In the genomic region with DNA sequence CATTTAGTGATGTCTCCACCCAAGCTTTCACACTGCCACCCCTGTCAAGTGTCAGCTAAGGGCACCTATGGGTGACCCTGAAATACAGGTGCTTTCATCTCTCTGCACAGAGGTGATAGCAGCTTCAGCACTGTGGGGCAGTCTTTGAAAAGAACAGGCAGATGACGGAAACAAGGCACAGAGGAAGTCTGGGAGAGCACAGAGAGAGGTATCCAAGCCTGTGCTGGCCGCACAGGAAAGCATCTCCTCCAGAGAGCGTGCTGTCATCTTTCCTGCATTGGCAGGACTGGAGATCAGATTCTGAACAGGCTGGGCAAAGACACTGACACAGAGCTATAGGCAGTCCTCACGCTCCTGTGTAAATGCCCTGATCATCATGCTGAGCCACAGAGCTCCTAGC, we compare ENCODE assay signal across 43 mouse cellular contexts. TPM values are rescaled to one million over a fixed set of nuclear protein-coding genes. Genes with fewer than 3 reads are reported as not detected.
"Had no signal": no experiment of that assay in that cellular context is flagged by ENCODE, and none has a peak within 500 bp of the region (broad histone marks: within the 10 kb centered on the region; RNA-seq: fewer than 3 reads in every experiment).

No protein-coding gene starts in this region.

- H3K27ac ChIP-seq: heart, embryonic 10.5 days; heart, embryonic 13.5 days; heart, embryonic 15.5 days; hindbrain, embryonic 10.5 days; hindbrain, embryonic 12.5 days; hindbrain, embryonic 13.5 days; hindbrain, embryonic 14.5 days; hindbrain, embryonic 15.5 days; hindbrain, postnatal 0 days; intestine, embryonic 15.5 days; kidney, embryonic 15.5 days; kidney, postnatal 0 days; layer of hippocampus, adult 2 months had no signal

- H3K4me1 ChIP-seq: heart, embryonic 10.5 days; heart, embryonic 12.5 days; heart, embryonic 13.5 days; heart, embryonic 15.5 days; hindbrain, embryonic 12.5 days; hindbrain, embryonic 15.5 days; intestine, embryonic 15.5 days; kidney, embryonic 15.5 days had no signal

- DNase-seq: heart, postnatal 10 days; heart, postnatal 14 days; heart, postnatal 36 days; heart, postnatal 4 days; kidney, adult 11 months; kidney, adult 18-20 months; kidney, adult 2 months; kidney, adult 8-10 months; kidney, adult 9 months; kidney, postnatal 10 days; kidney, postnatal 14 days; kidney, postnatal 25 days; kidney, postnatal 36 days; kidney, postnatal 4 days; layer of hippocampus, adult 9-11 months; layer of hippocampus, postnatal 36 days had no signal

- H3K9me3 ChIP-seq: heart, embryonic 10.5 days; heart, embryonic 12.5 days; heart, embryonic 13.5 days; heart, embryonic 15.5 days; hindbrain, embryonic 10.5 days; hindbrain, embryonic 12.5 days; hindbrain, embryonic 13.5 days; hindbrain, embryonic 15.5 days; intestine, embryonic 15.5 days; kidney, embryonic 15.5 days had no signal

- H3K36me3 ChIP-seq: heart, embryonic 10.5 days; heart, embryonic 12.5 days; heart, embryonic 13.5 days; heart, embryonic 15.5 days; hindbrain, embryonic 10.5 days; hindbrain, embryonic 12.5 days; intestine, embryonic 15.5 days; kidney, embryonic 15.5 days had no signal

- H3K9ac ChIP-seq: heart, embryonic 12.5 days; heart, embryonic 13.5 days; heart, embryonic 15.5 days; hindbrain, embryonic 12.5 days; hindbrain, embryonic 13.5 days; hindbrain, embryonic 14.5 days; hindbrain, embryonic 15.5 days; intestine, embryonic 15.5 days; kidney, embryonic 15.5 days had no signal

- H3K4me2 ChIP-seq: heart, embryonic 11.5 days; heart, embryonic 12.5 days; heart, embryonic 13.5 days; heart, embryonic 15.5 days; hindbrain, embryonic 12.5 days; hindbrain, embryonic 13.5 days; hindbrain, embryonic 14.5 days; hindbrain, embryonic 15.5 days; intestine, embryonic 15.5 days; kidney, embryonic 15.5 days had no signal

- H3K27me3 ChIP-seq: heart, embryonic 12.5 days; heart, embryonic 13.5 days; heart, embryonic 15.5 days; hindbrain, embryonic 12.5 days; hindbrain, embryonic 13.5 days; hindbrain, embryonic 15.5 days; intestine, embryonic 15.5 days; kidney, embryonic 15.5 days had no signal

- ATAC-seq: hindbrain, embryonic 16.5 days; hindbrain, postnatal 0 days; inflammation-experienced regulatory T-cells, adult 6 months; intestine, embryonic 15.5 days; intestine, embryonic 16.5 days; intestine, postnatal 0 days had no signal

- H3K4me3 ChIP-seq: heart, embryonic 10.5 days; heart, embryonic 12.5 days; heart, embryonic 13.5 days; heart, embryonic 15.5 days; hindbrain, embryonic 10.5 days; hindbrain, embryonic 12.5 days; hindbrain, embryonic 13.5 days; hindbrain, embryonic 15.5 days; intestine, embryonic 15.5 days; kidney, embryonic 15.5 days; layer of hippocampus, adult 2 months had no signal

RNA-seq across cellular contexts. Expression of gene Gm17190, which starts 9.1 kb away (rescaled TPM):
- polyA plus RNA-seq: heart, embryonic 10.5 days; heart, embryonic 11.5 days; heart, embryonic 12.5 days; heart, embryonic 13.5 days; heart, embryonic 14.5 days; heart, embryonic 15.5 days; heart, embryonic 16.5 days; heart, postnatal 0 days; hindbrain, embryonic 10.5 days; hindbrain, embryonic 11.5 days; inflammation-experienced regulatory T-cells, adult 6 months; intestine, embryonic 14.5 days; intestine, embryonic 15.5 days; intestine, embryonic 16.5 days; intestine, postnatal 0 days; kidney, adult 2 months; kidney, embryonic 14.5 days; kidney, embryonic 15.5 days; kidney, embryonic 16.5 days; kidney, postnatal 0 days; large intestine, adult 2 months had no signal
